Mouse (Mus musculus) ES-E14 (cell line): ENCODE results near the gene Gtf2ird2. TPM values are rescaled to one million over a fixed set of nuclear protein-coding genes. Genes with fewer than 3 reads are reported as not detected.

ENCODE experiments used
- DNase-seq: peaks from one replicate; pipeline ENCODE4 v3.0.0-alpha.2; 2013; ENCODE audit warnings: low read depth, low spot score
- H3K27ac ChIP-seq: 2 replicates; pipeline ENCODE4 v1.5.1; 2012; ENCODE audit warnings: low read depth, mild to moderate bottlenecking, low read length, moderate library complexity, mixed read lengths; ENCODE audit not compliant: poor library complexity, insufficient read depth, severe bottlenecking
- H3K36me3 ChIP-seq: 2 replicates; pipeline ENCODE4 v1.6.1; 2012; ENCODE audit warnings: mild to moderate bottlenecking, low read length, moderate library complexity, mixed read lengths; ENCODE audit not compliant: control insufficient read depth, poor library complexity, insufficient read depth, severe bottlenecking
- H3K4me1 ChIP-seq, 2 experiments: fragments of 150-350 bp in 1 of 2; sonication (generic) in 1 of 2; 2 replicates each; pipeline ENCODE4 v1.6.1; 2012; ENCODE audit warnings: low read length in 2 of 2, mild to moderate bottlenecking in 1 of 2, mixed read lengths in 1 of 2; ENCODE audit not compliant: control insufficient read depth in 2 of 2, insufficient read depth in 2 of 2, poor library complexity in 1 of 2
- H3K4me3 ChIP-seq, 2 experiments: fragments of 150-350 bp in 1 of 2; sonication (generic) in 1 of 2; 2 replicates each; pipeline ENCODE4 v1.5.1; 2012; ENCODE audit warnings: low read length in 2 of 2, low read depth in 1 of 2, mild to moderate bottlenecking in 1 of 2, mixed read lengths in 1 of 2; ENCODE audit not compliant: insufficient read depth in 1 of 2, poor library complexity in 1 of 2, severe bottlenecking in 1 of 2
- H3K9ac ChIP-seq: 2 replicates; pipeline ENCODE4 v1.6.1; 2012; ENCODE audit warnings: low read depth, mild to moderate bottlenecking, low read length, mixed read lengths; ENCODE audit not compliant: poor library complexity, insufficient read depth, severe bottlenecking
- H3K9me3 ChIP-seq: fragments of 150-350 bp; sonication (generic); 2 replicates; pipeline ENCODE4 v1.6.1; 2012; ENCODE audit warnings: low read depth, mild to moderate bottlenecking, low read length; ENCODE audit not compliant: control insufficient read depth, insufficient read depth
- CHD2 ChIP-seq: IDR thresholded peaks from 2 replicates; pipeline ENCODE4 v1.6.1; 2014; ENCODE audit warnings: mild to moderate bottlenecking, low read depth, low read length, inconsistent platforms
- HCFC1 ChIP-seq: IDR thresholded peaks from 2 replicates; pipeline ENCODE4 v1.6.1; 2012; ENCODE audit warnings: low read length, inconsistent platforms, borderline replicate concordance; ENCODE audit not compliant: insufficient read depth
- MAFK ChIP-seq: IDR thresholded peaks from 2 replicates; pipeline ENCODE4 v1.6.1; 2014; ENCODE audit warnings: mild to moderate bottlenecking, low read depth, low read length, inconsistent platforms; ENCODE audit not compliant: insufficient read depth
- ZC3H11A ChIP-seq: IDR thresholded peaks from 2 replicates; pipeline ENCODE4 v1.6.1; 2012; ENCODE audit warnings: low read depth, mild to moderate bottlenecking, inconsistent platforms, low read length, borderline replicate concordance
- ZNF384 ChIP-seq: IDR thresholded peaks from 2 replicates; pipeline ENCODE4 v1.6.1; 2012; ENCODE audit warnings: low read depth, low read length, inconsistent platforms
- in situ Hi-C, 2 experiments: fragments of 600-800 bp; cut with MboI; formaldehyde crosslinking; loops; one replicate each; pipeline ENCODE4 v1.15.1; 2025; ENCODE audit warnings: low sequenced_read_pairs in 2 of 2, inconsistent platforms in 1 of 2; ENCODE audit not compliant: unreplicated experiment in 2 of 2
- total RNA-seq: library from RNA; depleted of rRNA; stranded (reverse); fragments of 300-350 nt; gene quantifications from 2 replicates; pipeline ENCODE4 v1.2.3, GENCODE M21; 2012

The Gtf2ird2 gene
- total RNA-seq, 1 experiment = 2.3 TPM

- Histone ChIP-seq H3K9ac (no peak overlapping the region), H3K36me3 (peaks cover 69% of the 10 kb centered on the region), H3K9me3 (no peaks in the 10 kb centered on the region), H3K27ac (no peak overlapping the region), H3K4me3 (no peak overlapping the region), H3K4me1 (no peaks in the 10 kb centered on the region; a peak in 1 of 4 replicates)
- no peak for TF ChIP-seq ZC3H11A
- no peak for DNase-seq
- in situ Hi-C loops = no loop called here
These were observed 67.3 kb downstream of the Gtf2ird2 start for GRCm38 (mm10) chr5:134251083-134251482.

GRCm38 (mm10) chr5:134253806-134254205, 70.0 kb downstream of the Gtf2ird2 start:
- H3K4me3 ChIP-seq = no peak overlapping the region
- H3K4me1 ChIP-seq = no peaks in the 10 kb centered on the region; a peak in 1 of 4 replicates
- H3K9me3 ChIP-seq = no peaks in the 10 kb centered on the region
- no peak overlapping the region for H3K27ac ChIP-seq
- in situ Hi-C loops = no loop called here
- TF ChIP-seq ZC3H11A = no peak
- no peak for TF ChIP-seq ZNF384
- no peak for TF ChIP-seq MAFK
- no peak for TF ChIP-seq HCFC1
- no peak for TF ChIP-seq CHD2
- H3K9ac ChIP-seq = no peak overlapping the region
- H3K36me3 ChIP-seq = peaks cover 60% of the 10 kb centered on the region
- DNase-seq = no peak

GRCm38 (mm10) chr5:134255294-134255693, 71.5 kb downstream of the Gtf2ird2 start:
- in situ Hi-C loops = no loop called here
- no peak for DNase-seq
- Histone ChIP-seq H3K4me3 (no peak overlapping the region), H3K9ac (no peak overlapping the region), H3K27ac (no peak overlapping the region), H3K36me3 (peaks cover 59% of the 10 kb centered on the region), H3K4me1 (no peaks in the 10 kb centered on the region; a peak in 2 of 4 replicates), H3K9me3 (no peaks in the 10 kb centered on the region)
- TF ChIP-seq ZNF384 = no peak
- no peak for TF ChIP-seq CHD2
- TF ChIP-seq MAFK = no peak
- TF ChIP-seq ZC3H11A = no peak
- TF ChIP-seq HCFC1 = no peak

GRCm38 (mm10) chr5:134257349-134258031, 73.7 kb downstream of the Gtf2ird2 start:
- Histone ChIP-seq H3K4me3 (no peak overlapping the region), H3K9me3 (no peaks in the 10 kb centered on the region), H3K4me1 (no peaks in the 10 kb centered on the region; a peak in 2 of 4 replicates), H3K36me3 (peaks cover 71% of the 10 kb centered on the region), H3K27ac (no peak overlapping the region), H3K9ac (no peak overlapping the region)
- in situ Hi-C loops = no loop called here
- no peak for DNase-seq
- TF ChIP-seq MAFK = no peak
- no peak for TF ChIP-seq ZNF384
- TF ChIP-seq CHD2 = no peak
- TF ChIP-seq HCFC1 = no peak
- TF ChIP-seq ZC3H11A = no peak

- in situ Hi-C loops = no loop called here
- no peaks in the 10 kb centered on the region for H3K9me3 ChIP-seq
- no peaks in the 10 kb centered on the region; a peak in 2 of 4 replicates for H3K4me1 ChIP-seq
- DNase-seq = no peak
- H3K27ac ChIP-seq = no peak overlapping the region
- no peak overlapping the region for H3K9ac ChIP-seq
- peaks cover 70% of the 10 kb centered on the region for H3K36me3 ChIP-seq
- TF ChIP-seq HCFC1 = no peak
- no peak for TF ChIP-seq CHD2
- no peak overlapping the region for H3K4me3 ChIP-seq
These were observed 74.6 kb downstream of the Gtf2ird2 start for GRCm38 (mm10) chr5:134258395-134258794.
